Mouse (Mus musculus) limb, embryonic 12.5 days (tissue): ENCODE data around the gene Cdkn1c. TPM values are rescaled to one million over a fixed set of nuclear protein-coding genes. Genes with fewer than 3 reads are reported as not detected.

ENCODE experiments used
- ATAC-seq: fragments of 200-750 bp; cut with Nextera tagmentation; 2 replicates; pipeline ENCODE4 v1.8.0; 2017; ENCODE audit warnings: low read depth, moderate TSS enrichment; ENCODE audit not compliant: insufficient number of reproducible peaks, insufficient read depth, low FRiP score, low TSS enrichment
- H3K27ac ChIP-seq: fragments of 300-500 bp; sonication (generic); 2 replicates; pipeline ENCODE4 v1.5.1; 2016; ENCODE audit warnings: mild to moderate bottlenecking, moderate library complexity
- H3K27me3 ChIP-seq: fragments of 300-500 bp; sonication (generic); 2 replicates; pipeline ENCODE4 v1.6.1; 2016; ENCODE audit warnings: mild to moderate bottlenecking, moderate library complexity
- H3K36me3 ChIP-seq: fragments of 300-500 bp; sonication (generic); 2 replicates; pipeline ENCODE4 v1.6.1; 2016; ENCODE audit warnings: mild to moderate bottlenecking, moderate library complexity
- H3K4me1 ChIP-seq: fragments of 300-500 bp; sonication (generic); replicated peaks from 2 replicates; pipeline ENCODE4 v1.6.1; 2016
- H3K4me2 ChIP-seq: fragments of 300-500 bp; sonication (generic); 2 replicates; pipeline ENCODE4 v1.6.1; 2016; ENCODE audit warnings: mild to moderate bottlenecking, moderate library complexity
- H3K4me3 ChIP-seq: fragments of 300-500 bp; sonication (generic); replicated peaks from 2 replicates; pipeline ENCODE4 v1.5.1; 2016; ENCODE audit warnings: mild to moderate bottlenecking
- H3K9ac ChIP-seq: fragments of 300-500 bp; sonication (generic); replicated peaks from 2 replicates; pipeline ENCODE4 v1.6.1; 2016; ENCODE audit warnings: mild to moderate bottlenecking, moderate library complexity
- H3K9me3 ChIP-seq: fragments of 300-500 bp; sonication (generic); 2 replicates; pipeline ENCODE4 v1.6.1; 2016; ENCODE audit warnings: mild to moderate bottlenecking, moderate library complexity
- WGBS: fragments of 180-500 bp; shearing (Covaris S2); methylation state at CpG from one replicate; pipeline ENCODE4 v1.1.7; 2016; 5-methylcytosine and 5-hydroxymethylcytosine counted together
- polyA plus RNA-seq: library from polyadenylated mRNA; unstranded; fragments of >200 nt; fragmentation: Nextera tagmentation; extraction: Ambion mirVana; gene quantifications from 2 replicates; pipeline ENCODE4 v1.2.1, GENCODE M21; 2016

The Cdkn1c gene
- polyA plus RNA-seq, 1 experiment from 2014 or later = 1,371 TPM

DNA sequence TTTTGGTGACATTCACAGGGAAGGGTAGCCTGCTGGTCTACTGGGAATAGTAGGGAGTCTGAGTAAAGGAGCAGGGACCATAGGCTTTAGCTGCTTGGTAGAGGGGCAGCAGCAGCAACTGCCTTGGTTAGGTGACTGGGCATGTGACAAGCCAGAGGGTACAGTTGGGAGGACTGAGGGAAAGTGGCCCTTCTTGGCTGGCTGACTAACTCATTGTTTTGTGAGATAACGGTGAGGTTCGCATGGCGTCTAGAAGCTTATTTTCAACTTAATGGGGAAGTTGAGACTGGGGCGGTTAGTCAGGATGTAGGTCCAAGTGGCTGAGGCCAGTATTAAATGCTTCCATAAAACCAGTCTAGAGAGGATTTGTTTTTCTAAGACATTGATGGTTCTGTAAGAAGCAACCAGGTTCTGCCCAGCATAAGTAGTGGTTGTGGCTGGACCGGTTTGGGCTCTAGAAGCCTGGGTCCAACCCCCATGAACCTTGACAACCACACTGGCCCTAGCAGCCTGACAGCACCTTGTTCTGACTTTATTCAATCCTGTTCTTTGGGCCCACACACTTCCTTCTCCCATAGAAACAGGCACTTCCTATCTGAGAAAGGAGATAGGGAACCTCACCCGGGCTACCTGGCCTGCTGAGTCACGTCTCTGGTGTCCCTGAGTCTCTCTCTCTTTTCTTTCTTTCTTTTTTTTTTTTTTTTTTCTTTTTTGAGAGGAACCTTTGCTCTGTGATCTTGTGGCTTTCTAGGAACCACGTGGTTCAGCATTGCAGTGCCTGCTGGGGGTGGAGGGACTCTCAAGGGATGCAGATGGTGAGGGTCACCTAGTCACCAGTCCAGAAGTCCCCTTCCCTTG, 34.5 kb upstream of the Cdkn1c start:
- Histone ChIP-seq H3K9me3 (no peaks in the 10 kb centered on the region), H3K27me3 (peaks cover 32% of the 10 kb centered on the region), H3K4me1 (no peaks in the 10 kb centered on the region; the same call in 1 of the 2 replicates)

DNA sequence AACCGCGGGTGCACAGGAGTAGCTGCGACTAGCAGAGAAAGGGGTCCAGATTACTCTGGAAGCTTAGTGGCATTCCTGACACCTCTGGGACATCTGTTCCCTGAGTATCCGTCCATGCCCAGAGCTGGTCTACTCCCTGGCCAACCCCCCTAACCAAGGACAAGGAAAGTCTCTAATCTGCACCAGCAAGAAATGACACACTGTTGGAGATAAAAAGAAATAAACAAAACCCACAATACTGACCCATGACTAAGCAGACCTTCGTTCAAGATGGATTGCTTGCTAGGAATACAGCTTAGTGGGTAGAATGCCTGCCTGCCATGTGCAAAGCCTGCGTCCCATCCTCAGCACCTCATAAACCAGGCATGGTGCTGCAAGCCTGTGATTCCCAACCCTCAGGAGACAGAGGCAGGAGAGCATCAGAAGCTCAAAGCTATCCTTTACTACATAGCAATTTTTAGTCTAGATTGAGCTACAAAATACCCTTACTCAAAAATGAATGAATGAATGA, 32.8 kb upstream of the Cdkn1c start:
- no peak overlapping the region for H3K9ac ChIP-seq
- no peak overlapping the region for H3K4me2 ChIP-seq
- WGBS = 62% methylated on average over 6 of the region's 6 CpGs
- H3K4me3 ChIP-seq = no peak overlapping the region
- peaks cover 27% of the 10 kb centered on the region; the same call in 1 of the 2 replicates for H3K27me3 ChIP-seq
- no peaks in the 10 kb centered on the region; the same call in 1 of the 2 replicates for H3K4me1 ChIP-seq
- ATAC-seq = no peak
- H3K9me3 ChIP-seq = no peaks in the 10 kb centered on the region
- H3K27ac ChIP-seq = no peak overlapping the region
- H3K36me3 ChIP-seq = no peaks in the 10 kb centered on the region

More for the DNA sequence above, 34.5 kb upstream of the Cdkn1c start:
- H3K27ac ChIP-seq = no peak overlapping the region
- H3K4me3 ChIP-seq = no peak overlapping the region
- no peak for ATAC-seq
- H3K36me3 ChIP-seq = no peaks in the 10 kb centered on the region
- no peak overlapping the region for H3K4me2 ChIP-seq
- H3K9ac ChIP-seq = no peak overlapping the region
- WGBS = 80% methylated on average over 8 of the region's 8 CpGs

DNA sequence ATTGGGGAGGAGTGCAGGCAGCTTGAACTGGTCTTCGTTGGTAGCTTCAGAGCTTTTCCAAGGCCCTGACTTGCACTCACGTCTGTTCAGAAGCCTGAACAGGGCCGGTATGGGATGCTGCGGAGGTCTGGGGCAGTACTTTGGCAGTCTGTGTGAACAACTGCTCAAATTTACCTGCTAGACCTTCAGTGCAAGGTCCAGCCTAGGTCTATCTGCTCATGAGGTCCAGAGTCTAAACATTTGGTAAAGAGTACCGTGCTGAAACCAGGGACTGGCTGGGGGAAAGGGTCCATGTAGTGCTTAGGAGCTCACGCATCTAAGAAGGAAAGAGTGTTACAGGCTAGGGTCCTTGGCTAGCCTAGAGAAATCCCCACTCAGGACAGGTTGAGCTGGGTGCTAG, 28.9 kb upstream of the Cdkn1c start:
- Histone ChIP-seq H3K4me2 (no peak overlapping the region), H3K27ac (no peak overlapping the region), H3K4me3 (no peak overlapping the region), H3K9me3 (no peaks in the 10 kb centered on the region), H3K4me1 (no peaks in the 10 kb centered on the region; the same call in 1 of the 2 replicates), H3K9ac (no peak overlapping the region), H3K36me3 (no peaks in the 10 kb centered on the region), H3K27me3 (peaks cover 11% of the 10 kb centered on the region)
- 82% methylated on average over 6 of the region's 6 CpGs for WGBS
- no peak for ATAC-seq

DNA sequence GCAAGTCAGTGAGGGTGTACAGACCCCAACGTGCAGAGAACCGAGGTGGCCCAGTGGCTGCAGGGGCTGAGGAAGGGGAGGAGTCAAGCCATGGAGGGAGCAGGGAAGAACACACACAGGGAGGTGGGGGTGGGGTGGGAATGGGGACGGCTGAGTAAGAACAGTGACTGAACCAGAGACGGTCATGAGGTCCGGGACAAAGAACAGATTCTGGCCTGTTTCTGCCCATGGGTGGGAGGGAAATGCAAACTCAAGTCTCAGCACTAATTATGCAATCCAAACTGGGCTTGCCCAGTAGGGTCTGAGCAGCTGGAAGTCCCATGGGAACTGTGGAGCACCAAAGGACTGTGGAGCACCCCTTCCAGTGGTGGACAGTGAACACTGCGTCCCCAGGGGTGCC, 21.7 kb upstream of the Cdkn1c start:
- no peak overlapping the region for H3K9ac ChIP-seq
- H3K27me3 ChIP-seq = peaks cover 9% of the 10 kb centered on the region
- H3K4me1 ChIP-seq = peaks cover 8% of the 10 kb centered on the region
- no peaks in the 10 kb centered on the region for H3K36me3 ChIP-seq
- H3K9me3 ChIP-seq = no peaks in the 10 kb centered on the region
- H3K4me3 ChIP-seq = no peak overlapping the region
- no peak overlapping the region for H3K27ac ChIP-seq
- no peak for ATAC-seq
- no peak overlapping the region; the same call in 1 of the 2 replicates for H3K4me2 ChIP-seq
- 9% methylated on average over 6 of the region's 6 CpGs for WGBS

DNA sequence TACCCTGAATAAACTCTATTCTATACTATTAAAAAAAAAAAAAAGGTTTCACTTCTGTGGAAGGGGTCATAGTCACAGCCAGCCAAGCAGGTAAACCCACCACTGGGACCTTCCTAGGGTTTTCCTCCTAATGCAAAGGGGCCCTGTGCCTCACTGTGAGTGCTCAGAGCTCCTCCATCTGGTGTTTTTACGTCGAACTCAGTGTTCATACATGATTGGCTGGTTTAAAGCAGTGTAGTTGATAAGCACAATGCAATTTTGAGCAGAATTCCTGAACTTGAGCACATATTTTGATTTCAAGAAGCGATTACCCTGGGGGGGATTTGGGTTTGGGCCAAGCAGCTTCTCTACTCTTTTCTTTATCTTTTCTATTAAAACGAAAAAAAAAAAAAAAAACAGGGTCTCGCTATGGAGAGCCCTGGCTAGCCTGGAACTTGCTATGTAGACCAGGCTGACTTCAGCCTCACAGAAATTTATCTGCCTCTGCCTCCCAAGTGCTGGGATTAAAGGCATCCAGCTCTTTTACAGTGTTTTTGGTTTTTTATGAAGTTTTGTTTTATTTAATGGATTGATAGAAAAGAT, 21.0 kb upstream of the Cdkn1c start:
- H3K4me1 ChIP-seq = peaks cover 8% of the 10 kb centered on the region
- H3K9ac ChIP-seq = no peak overlapping the region
- 55% methylated on average over 5 of the region's 5 CpGs for WGBS
- no peaks in the 10 kb centered on the region for H3K36me3 ChIP-seq
- H3K27ac ChIP-seq = no peak overlapping the region
- H3K9me3 ChIP-seq = no peaks in the 10 kb centered on the region
- H3K4me2 ChIP-seq = no peak overlapping the region
- no peak overlapping the region for H3K4me3 ChIP-seq
- no peak for ATAC-seq
- H3K27me3 ChIP-seq = peaks cover 9% of the 10 kb centered on the region

DNA sequence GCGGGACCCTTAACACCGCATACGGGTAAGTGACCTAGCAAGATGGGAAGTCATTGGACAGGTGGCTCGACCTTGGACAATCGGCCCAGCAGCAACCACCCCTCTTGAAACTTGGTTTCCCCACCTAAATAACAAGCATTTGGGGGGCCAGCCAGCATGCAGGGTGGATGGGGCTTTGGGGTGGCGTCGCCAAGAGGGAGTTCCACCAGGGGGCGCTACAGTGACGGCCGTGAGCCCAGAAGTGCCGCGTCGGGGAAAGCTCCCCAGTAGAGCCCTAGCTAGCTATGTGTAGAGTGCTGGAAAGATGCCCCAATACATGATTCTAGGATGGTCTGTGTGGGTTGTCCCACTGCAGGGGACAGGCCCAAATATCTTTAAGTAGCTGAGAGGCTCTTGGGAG, 19.6 kb upstream of the Cdkn1c start:
- Histone ChIP-seq H3K27me3 (peaks cover 9% of the 10 kb centered on the region; the same call in 1 of the 2 replicates), H3K27ac (no peak overlapping the region), H3K9ac (no peak overlapping the region), H3K4me2 (no peak overlapping the region), H3K9me3 (no peaks in the 10 kb centered on the region), H3K36me3 (no peaks in the 10 kb centered on the region), H3K4me1 (peaks cover 8% of the 10 kb centered on the region), H3K4me3 (no peak overlapping the region)
- 35% methylated on average over 13 of the region's 13 CpGs for WGBS
- ATAC-seq = no peak

DNA sequence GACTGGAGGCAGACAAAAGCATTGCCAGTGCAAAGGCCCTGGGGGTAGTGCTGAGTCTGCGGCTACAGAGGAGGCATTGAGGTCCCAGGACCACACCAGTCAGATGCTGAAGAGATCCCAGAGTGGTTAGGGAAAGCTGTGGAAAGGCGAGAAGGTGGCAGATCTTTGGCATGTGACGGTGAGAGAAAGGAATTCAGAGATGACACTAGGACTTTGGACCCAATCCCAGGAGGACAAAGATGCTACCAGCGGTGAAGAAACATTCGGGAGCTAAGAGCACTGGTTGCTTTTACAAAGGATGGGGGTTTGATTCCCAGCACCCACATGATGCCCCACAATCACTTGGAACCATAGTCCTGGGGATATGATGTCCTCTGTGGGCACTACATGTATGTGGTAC, 16.9 kb upstream of the Cdkn1c start:
- Histone ChIP-seq H3K9me3 (no peaks in the 10 kb centered on the region), H3K27me3 (peaks cover 9% of the 10 kb centered on the region; the same call in 1 of the 2 replicates), H3K27ac (no peak overlapping the region), H3K4me1 (peaks cover 6% of the 10 kb centered on the region), H3K36me3 (no peaks in the 10 kb centered on the region), H3K4me3 (no peak overlapping the region), H3K4me2 (no peak overlapping the region), H3K9ac (no peak overlapping the region)
- WGBS = 78% methylated on average over 5 of the region's 5 CpGs
- ATAC-seq = no peak

DNA sequence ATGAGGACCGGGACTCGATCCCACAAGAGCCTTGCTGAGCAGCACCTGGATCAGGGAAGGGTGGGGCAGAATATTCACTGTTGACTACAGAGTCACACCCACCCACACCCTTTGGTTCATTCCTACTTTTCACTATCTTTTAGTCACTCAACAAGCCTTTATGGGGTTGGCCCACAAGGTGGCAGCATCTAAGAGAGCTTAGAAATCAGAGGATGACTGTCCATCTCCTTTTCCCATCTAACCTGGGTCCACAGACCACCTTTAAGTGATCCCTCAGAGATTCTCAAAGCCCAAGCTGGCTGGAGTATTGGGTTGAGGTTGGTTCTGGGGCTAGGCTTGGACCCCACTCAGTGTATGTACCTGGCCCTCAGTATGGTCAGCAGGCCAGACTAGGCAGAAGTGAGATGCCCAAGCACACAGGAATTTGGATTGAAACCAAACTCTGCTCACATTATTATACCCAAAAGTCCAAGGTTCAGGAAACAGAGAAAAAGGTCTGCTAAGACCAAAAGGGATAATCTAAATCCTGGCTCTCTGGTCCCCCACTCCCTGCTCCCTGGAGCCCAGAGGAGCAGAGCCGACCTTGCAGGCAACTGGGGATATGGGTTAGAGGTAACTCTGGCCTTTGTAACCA, 16.0 kb upstream of the Cdkn1c start:
- H3K4me3 ChIP-seq = no peak overlapping the region
- no peak overlapping the region for H3K9ac ChIP-seq
- H3K27me3 ChIP-seq = peaks cover 9% of the 10 kb centered on the region; the same call in 1 of the 2 replicates
- WGBS = 92% methylated on average over 3 of the region's 3 CpGs
- no peaks in the 10 kb centered on the region for H3K4me1 ChIP-seq
- no peaks in the 10 kb centered on the region for H3K9me3 ChIP-seq
- no peak overlapping the region for H3K27ac ChIP-seq
- H3K4me2 ChIP-seq = no peak overlapping the region
- no peak for ATAC-seq
- no peaks in the 10 kb centered on the region for H3K36me3 ChIP-seq

DNA sequence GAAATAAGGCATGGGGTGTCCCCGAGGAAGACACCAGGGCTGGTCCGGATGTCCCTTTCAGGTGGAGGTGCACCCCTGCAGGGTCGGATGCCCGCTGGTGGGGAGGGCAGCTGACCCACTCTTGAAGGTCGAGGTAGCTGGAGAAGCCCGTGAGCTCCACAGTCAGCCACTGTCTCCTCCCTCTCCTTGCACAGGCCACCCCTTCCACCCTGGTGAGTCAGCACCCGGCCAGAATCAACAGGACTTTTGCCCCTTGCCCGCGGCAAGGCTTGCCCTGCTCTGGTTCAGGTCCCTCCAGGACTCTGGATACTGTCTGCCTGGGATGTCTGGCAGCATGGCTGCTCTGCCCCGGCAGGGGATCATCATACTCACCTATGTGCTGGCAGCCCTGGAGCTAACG, 15.0 kb upstream of the Cdkn1c start:
- 69% methylated on average over 11 of the region's 11 CpGs for WGBS
- no peak overlapping the region for H3K4me2 ChIP-seq
- no peak overlapping the region for H3K27ac ChIP-seq
- no peaks in the 10 kb centered on the region for H3K4me1 ChIP-seq
- no peaks in the 10 kb centered on the region for H3K36me3 ChIP-seq
- no peak for ATAC-seq
- peaks cover 6% of the 10 kb centered on the region; the same call in 1 of the 2 replicates for H3K27me3 ChIP-seq
- H3K9ac ChIP-seq = no peak overlapping the region
- H3K4me3 ChIP-seq = no peak overlapping the region
- H3K9me3 ChIP-seq = no peaks in the 10 kb centered on the region

DNA sequence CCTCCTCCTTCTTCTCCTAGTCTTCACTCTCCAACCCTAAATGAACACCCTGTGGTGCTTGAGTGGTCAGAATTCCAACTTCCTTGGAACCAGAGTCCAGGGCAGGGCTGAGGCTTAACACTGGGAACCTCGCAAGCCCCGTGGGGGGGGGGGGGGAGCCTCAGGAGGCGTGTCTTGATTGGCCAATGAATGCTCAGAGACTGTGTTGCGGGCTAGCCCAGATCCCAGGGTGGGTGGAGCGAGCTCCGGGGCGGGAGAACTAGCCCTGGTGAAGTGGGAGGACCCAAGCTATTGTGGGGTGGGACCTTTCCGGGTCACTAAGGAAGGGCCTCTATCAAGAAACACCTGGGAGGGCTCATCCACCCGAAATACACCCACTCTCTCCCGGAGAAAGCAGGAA, 14.0 kb upstream of the Cdkn1c start:
- WGBS = 28% methylated on average over 10 of the region's 10 CpGs

More for the DNA sequence above, 14.0 kb upstream of the Cdkn1c start:
- Histone ChIP-seq H3K9me3 (no peaks in the 10 kb centered on the region), H3K27me3 (no peaks in the 10 kb centered on the region; the same call in 1 of the 2 replicates), H3K4me1 (0 out of 2 replicates have a peak, but pooled peaks cover 1% of the 10 kb centered on the region), H3K27ac (no peak overlapping the region), H3K4me2 (no peak overlapping the region), H3K36me3 (no peaks in the 10 kb centered on the region), H3K9ac (no peak overlapping the region), H3K4me3 (no peak overlapping the region)
- no peak for ATAC-seq
